In the genomic region with DNA sequence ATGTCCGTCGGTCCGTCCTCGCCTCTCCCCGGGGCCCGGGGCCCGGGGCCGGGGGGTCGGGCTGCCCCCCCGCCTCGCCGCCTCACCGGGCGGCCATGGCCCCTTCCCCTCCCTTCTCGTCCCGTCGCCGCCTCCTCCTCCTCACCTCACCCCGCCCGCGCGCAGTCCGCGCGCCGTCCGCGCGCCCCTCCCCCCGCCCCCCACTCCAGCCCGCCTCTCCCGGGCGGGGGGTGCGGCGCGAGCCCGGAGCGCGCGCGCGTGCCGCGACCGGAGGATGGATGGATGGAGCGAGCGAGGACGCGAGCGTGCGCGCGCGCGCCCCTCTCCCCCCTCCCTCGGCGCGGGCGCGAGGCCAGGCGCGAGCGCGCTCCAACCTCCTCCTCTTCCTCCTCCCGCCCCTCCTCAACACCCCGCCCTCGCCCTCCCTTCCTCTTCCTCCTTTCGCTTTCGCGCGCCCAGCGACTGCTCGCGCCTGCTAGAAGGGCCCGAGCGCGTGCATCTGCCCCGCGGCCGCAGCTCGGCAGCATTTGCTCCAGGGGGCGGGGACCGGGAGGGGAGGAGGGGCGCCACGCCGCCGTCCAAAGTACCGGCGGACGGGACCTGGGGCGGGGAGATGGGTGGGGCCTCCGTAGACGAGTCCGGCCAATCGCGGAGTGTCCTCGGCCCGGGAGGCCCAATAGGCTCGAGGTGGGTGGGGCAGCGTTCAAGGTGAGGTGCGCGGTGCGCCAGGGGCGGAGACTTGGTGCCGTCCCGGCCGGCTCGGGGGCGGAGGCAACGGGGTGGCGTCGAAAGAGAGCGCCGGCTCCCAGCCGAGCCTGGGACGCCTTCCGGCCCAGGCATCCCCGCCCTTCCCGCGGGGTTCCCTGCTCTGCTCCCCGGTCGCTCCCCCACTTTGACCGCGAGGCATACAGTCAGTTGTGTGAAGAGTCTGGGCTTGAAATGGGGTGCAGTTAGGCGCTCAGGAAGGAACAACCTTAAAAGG, we compare ENCODE assay signal across 7 mouse cellular contexts. TPM values are rescaled to one million over a fixed set of nuclear protein-coding genes. Genes with fewer than 3 reads are reported as not detected.
A peak's percentile ranks its signal among the peaks of the same experiment; 100 is the strongest.
DNase-seq lines count a peak whose midpoint lies in the region; ATAC-seq and TF ChIP-seq lines count a peak whose summit lies in the region.

A gene (minus strand): TSS at position 141 of the 982 bp plus-strand sequence.

- H3K36me3 ChIP-seq in embryonic facial prominence, embryonic 12.5 days, result peaks cover 30% of the 10 kb centered on the region
- H3K36me3 ChIP-seq in kidney, adult 2 months (ENCODE audit: control insufficient read depth, insufficient read depth, low read length), result no peaks in the 10 kb centered on the region; the same call in 1 of the 2 replicates
- peaks cover 30% of the 10 kb centered on the region for H3K36me3 ChIP-seq in limb, embryonic 12.5 days
- H3K36me3 ChIP-seq in midbrain, embryonic 15.5 days (replicated peaks), result peaks cover 9% of the 10 kb centered on the region; the same call in 1 of the 2 replicates
- peaks cover 11% of the 10 kb centered on the region for H3K36me3 ChIP-seq in spleen, adult 2 months (ENCODE audit: control insufficient read depth, insufficient read depth, low read length)

- no peak for TF ChIP-seq CTCF in kidney, adult 2 months (conservative IDR thresholded peaks at IDR 0.05; ENCODE audit: insufficient read depth, insufficient read length, low read depth, low read length)
- no peak for TF ChIP-seq CTCF in spleen, adult 2 months (IDR thresholded peaks at IDR 0.05; ENCODE audit: extremely low read depth, insufficient read depth, insufficient read length, insufficient replicate concordance)

- peaks cover 24% of the 10 kb centered on the region for H3K4me1 ChIP-seq in embryonic facial prominence, embryonic 12.5 days
- H3K4me1 ChIP-seq in kidney, adult 2 months (ENCODE audit: control insufficient read depth, insufficient read depth, low read length), result no peaks in the 10 kb centered on the region; the same call in 1 of the 2 replicates
- H3K4me1 ChIP-seq in limb, embryonic 12.5 days (replicated peaks), result peaks cover 23% of the 10 kb centered on the region
- H3K4me1 ChIP-seq in midbrain, embryonic 15.5 days, result peaks cover 25% of the 10 kb centered on the region
- H3K4me1 ChIP-seq in spleen, adult 2 months (ENCODE audit: control insufficient read depth, insufficient read depth, insufficient read length), result peaks cover 4% of the 10 kb centered on the region; the same call in 1 of the 2 replicates

- no peaks in the 10 kb centered on the region for H3K27me3 ChIP-seq in embryonic facial prominence, embryonic 12.5 days
- H3K27me3 ChIP-seq in kidney, adult 2 months (replicated peaks; ENCODE audit: control insufficient read depth, insufficient read depth, low read length), result no peaks in the 10 kb centered on the region
- H3K27me3 ChIP-seq in limb, embryonic 12.5 days, result no peaks in the 10 kb centered on the region
- no peaks in the 10 kb centered on the region for H3K27me3 ChIP-seq in midbrain, embryonic 15.5 days (replicated peaks)
- no peaks in the 10 kb centered on the region for H3K27me3 ChIP-seq in spleen, adult 2 months (ENCODE audit: control insufficient read depth, insufficient read depth, low read length)

- TF ChIP-seq POLR2A in kidney, adult 2 months (IDR thresholded peaks at IDR 0.05; ENCODE audit: low read depth, low read length), result peak; percentile 49
- peak; percentile 68 for TF ChIP-seq POLR2A in spleen, adult 2 months (IDR thresholded peaks at IDR 0.05; ENCODE audit: low read depth, low read length)

- H3K4me3 ChIP-seq in embryonic facial prominence, embryonic 12.5 days, result peak within 1 kb of the TSS; percentile 91
- H3K4me3 ChIP-seq in kidney, adult 2 months (ENCODE audit: insufficient read depth, low read depth, low read length), result peak within 1 kb of the TSS; percentile 91
- H3K4me3 ChIP-seq in limb, embryonic 12.5 days (replicated peaks), result peak within 1 kb of the TSS; percentile 86
- H3K4me3 ChIP-seq in midbrain, embryonic 15.5 days, result peak within 1 kb of the TSS; percentile 87
- H3K4me3 ChIP-seq in spleen, adult 2 months (ENCODE audit: extremely low read depth, insufficient read depth, insufficient read length), result peak within 1 kb of the TSS; percentile 81

- peak within 1 kb of the TSS; percentile 86 for H3K4me2 ChIP-seq in embryonic facial prominence, embryonic 12.5 days (replicated peaks)
- H3K4me2 ChIP-seq in limb, embryonic 12.5 days, result peak within 1 kb of the TSS; percentile 91
- H3K4me2 ChIP-seq in midbrain, embryonic 15.5 days, result peak within 1 kb of the TSS; percentile 94

- peak; percentile 92 for ATAC-seq in embryonic facial prominence, embryonic 12.5 days (ENCODE audit: insufficient number of reproducible peaks, insufficient read depth, low FRiP score, low TSS enrichment)
- ATAC-seq in limb, embryonic 12.5 days (ENCODE audit: insufficient number of reproducible peaks, insufficient read depth, low FRiP score, low TSS enrichment, low read depth), result peak; percentile 92
- peak; percentile 94 for ATAC-seq in midbrain, embryonic 15.5 days (replicated peaks)

- under 1% methylated on average over 80 of the region's 125 CpGs for WGBS in embryonic facial prominence, embryonic 12.5 days
- WGBS in kidney, adult 2 months, result under 1% methylated on average over 95 of the region's 125 CpGs
- under 1% methylated on average over 76 of the region's 125 CpGs for WGBS in limb, embryonic 12.5 days
- under 1% methylated on average over 85 of the region's 125 CpGs for WGBS in midbrain, embryonic 15.5 days
- under 1% methylated on average over 62 of the region's 125 CpGs for WGBS in spleen, adult 2 months

- DNase-seq in adrenal gland, postnatal 25 days, result peak; percentile 99
- DNase-seq in heart, adult 18-20 months, result peak; percentile 97 to 99
- DNase-seq in kidney, adult 2 months, result peak; percentile 99
- DNase-seq in spleen, adult 2 months (ENCODE audit: low read depth in 1 of 2, low spot score in 2 of 2), result peak; percentile 95 to 99

- no peaks in the 10 kb centered on the region for H3K9me3 ChIP-seq in embryonic facial prominence, embryonic 12.5 days
- no peaks in the 10 kb centered on the region for H3K9me3 ChIP-seq in limb, embryonic 12.5 days
- H3K9me3 ChIP-seq in midbrain, embryonic 15.5 days, result no peaks in the 10 kb centered on the region

- peak within 1 kb of the TSS; percentile 99 for H3K27ac ChIP-seq in embryonic facial prominence, embryonic 12.5 days
- peak within 1 kb of the TSS; percentile 96 for H3K27ac ChIP-seq in kidney, adult 2 months (ENCODE audit: insufficient read depth, low read depth, low read length)
- peak within 1 kb of the TSS; percentile 99 for H3K27ac ChIP-seq in limb, embryonic 12.5 days
- peak within 1 kb of the TSS; percentile 92 for H3K27ac ChIP-seq in midbrain, embryonic 15.5 days
- H3K27ac ChIP-seq in spleen, adult 2 months (ENCODE audit: insufficient read depth, low read length), result peak within 1 kb of the TSS; percentile 96

- H3K9ac ChIP-seq in embryonic facial prominence, embryonic 12.5 days, result peak within 1 kb of the TSS; percentile 90
- peak within 1 kb of the TSS; percentile 93 for H3K9ac ChIP-seq in limb, embryonic 12.5 days (replicated peaks)
- H3K9ac ChIP-seq in midbrain, embryonic 15.5 days, result peak within 1 kb of the TSS; percentile 92

RNA-seq across cellular contexts. Expression of the gene that starts here (rescaled TPM):
- 53.6 and 62.4 TPM in 2 replicates for total RNA-seq in adrenal gland, postnatal 25 days (2021)
- 25.0 and 26.1 TPM in 2 replicates for polyA plus RNA-seq in embryonic facial prominence, embryonic 12.5 days (2016; fragmentation: Nextera tagmentation; extraction: Ambion mirVana)
- 10 to 100 TPM; 19.2 to 22.6 TPM for total RNA-seq in heart, adult 18-20 months (2021)
- 28.0 TPM in 2 replicates for polyA plus RNA-seq in kidney, adult 2 months (2012; rRNA removed)
- polyA plus RNA-seq in limb, embryonic 12.5 days (2016; fragmentation: Nextera tagmentation; extraction: Ambion mirVana), result 22.3 and 22.9 TPM in 2 replicates
- 31.6 and 31.8 TPM in 2 replicates for polyA plus RNA-seq in midbrain, embryonic 15.5 days (2015; fragmentation: Nextera tagmentation; extraction: Ambion mirVana)
- 39.8 and 45.1 TPM in 2 replicates for polyA plus RNA-seq in spleen, adult 2 months (2012; rRNA removed)

Comparison
In these comparisons a context has a peak if more than half of its experiments do, and no peak if none do; other contexts are left out.
1. Peak in every context shown above with its lines: DNase-seq, ATAC-seq, H3K4me3 ChIP-seq and H3K27ac ChIP-seq.